Mouse (Mus musculus) cerebellum, adult 2 months (tissue): ENCODE results near the gene E2f6.

Source experiments
- CTCF ChIP-seq: fragments of 200-500 bp; IDR thresholded peaks from 2 replicates; pipeline ENCODE4 v1.5.1; 2011; ENCODE audit warnings: low read depth, mild to moderate bottlenecking, control low read depth, low read length, moderate library complexity, borderline replicate concordance; ENCODE audit not compliant: insufficient read depth
- POLR2A ChIP-seq: fragments of 200-500 bp; IDR thresholded peaks from 2 replicates; pipeline ENCODE4 v1.6.1; 2011; ENCODE audit warnings: low read length, control low read depth, borderline replicate concordance; ENCODE audit not compliant: insufficient read depth

- TF ChIP-seq CTCF: no peak
- TF ChIP-seq POLR2A: no peak
Observed at GRCm38 (mm10) chr12:16867306-16867705, 56.5 kb downstream of the E2f6 start.
